Mouse (Mus musculus) kidney, embryonic 16.5 days (tissue): ENCODE results near the gene Fgfr2. TPM values are rescaled to one million over a fixed set of nuclear protein-coding genes. Genes with fewer than 3 reads are reported as not detected.

Experiments used
- ATAC-seq: fragments of 200-750 bp; cut with Nextera tagmentation; 2 replicates; pipeline ENCODE4 v1.8.0; 2017; ENCODE audit warnings: moderate TSS enrichment; ENCODE audit not compliant: low FRiP score, low TSS enrichment
- H3K27ac ChIP-seq: fragments of 300-500 bp; sonication (generic); 2 replicates; pipeline ENCODE4 v1.5.1; 2014; ENCODE audit warnings: low read length
- H3K27me3 ChIP-seq: fragments of 300-500 bp; sonication (generic); 2 replicates; pipeline ENCODE4 v1.6.1; 2014; ENCODE audit warnings: low read length, control low read depth, mixed read lengths; ENCODE audit not compliant: insufficient read depth
- H3K36me3 ChIP-seq: fragments of 300-500 bp; sonication (generic); 2 replicates; pipeline ENCODE4 v1.6.1; 2014; ENCODE audit warnings: low read length, control low read depth, mixed read lengths; ENCODE audit not compliant: insufficient read depth
- H3K4me1 ChIP-seq: fragments of 300-500 bp; sonication (generic); 2 replicates; pipeline ENCODE4 v1.6.1; 2014; ENCODE audit warnings: low read length, control low read depth, mixed read lengths; ENCODE audit not compliant: insufficient read depth
- H3K4me2 ChIP-seq: fragments of 300-500 bp; sonication (generic); replicated peaks from 2 replicates; pipeline ENCODE4 v1.6.1; 2014; ENCODE audit warnings: low read depth, low read length
- H3K4me3 ChIP-seq: fragments of 300-500 bp; sonication (generic); 2 replicates; pipeline ENCODE4 v1.5.1; 2014; ENCODE audit warnings: mild to moderate bottlenecking, low read length
- H3K9ac ChIP-seq: fragments of 300-500 bp; sonication (generic); replicated peaks from 2 replicates; pipeline ENCODE4 v1.6.1; 2014; ENCODE audit warnings: low read length
- H3K9me3 ChIP-seq: fragments of 300-500 bp; sonication (generic); 2 replicates; pipeline ENCODE4 v1.6.1; 2016; ENCODE audit warnings: low read length, control low read depth
- WGBS: fragments of 180-500 bp; shearing (Covaris S2); extraction: QIAGEN DNeasy Blood & Tissue Kit; methylation state at CpG from one replicate; pipeline ENCODE4 v1.1.7; 2014; 5-methylcytosine and 5-hydroxymethylcytosine counted together
- polyA plus RNA-seq: library from polyadenylated mRNA; unstranded; fragments of >200 nt; fragmentation: Nextera tagmentation; extraction: Ambion mirVana; gene quantifications from 2 replicates; pipeline ENCODE4 v1.2.1, GENCODE M21; 2015

The Fgfr2 gene
- polyA plus RNA-seq, 1 experiment from 2014 or later = 118 TPM

- Histone ChIP-seq H3K27me3 (no peaks in the 10 kb centered on the region), H3K4me2 (no peak overlapping the region), H3K36me3 (peaks cover 65% of the 10 kb centered on the region), H3K4me3 (no peak overlapping the region), H3K9ac (0 out of 2 replicates have a peak overlapping the region, but pooled peaks have one; percentile 22), H3K4me1 (peaks cover 19% of the 10 kb centered on the region), H3K27ac (peak overlapping the region; percentile 48), H3K9me3 (no peaks in the 10 kb centered on the region)
- 0 out of 2 replicates have a peak, but pooled peaks have one; percentile 46 for ATAC-seq
- 43% methylated on average over 7 of the region's 7 CpGs for WGBS
Measured at GRCm38 (mm10) chr7:130174525-130174924, 2948.6 kb downstream of the Fgfr2 start.

GRCm38 (mm10) chr7:130173914-130174313 is 2949.2 kb downstream of the Fgfr2 start:
- Histone ChIP-seq H3K27ac (peak overlapping the region; percentile 48), H3K36me3 (peaks cover 67% of the 10 kb centered on the region), H3K9ac (no peak overlapping the region), H3K27me3 (no peaks in the 10 kb centered on the region), H3K9me3 (no peaks in the 10 kb centered on the region), H3K4me2 (no peak overlapping the region), H3K4me3 (no peak overlapping the region), H3K4me1 (peaks cover 24% of the 10 kb centered on the region)
- WGBS = 78% methylated on average over 5 of the region's 5 CpGs
- ATAC-seq = no peak

- 50% methylated on average over 8 of the region's 8 CpGs for WGBS
- H3K36me3 ChIP-seq = peaks cover 50% of the 10 kb centered on the region
- ATAC-seq = no peak
- H3K4me3 ChIP-seq = no peak overlapping the region
- no peaks in the 10 kb centered on the region for H3K27me3 ChIP-seq
- 0 out of 2 replicates have a peak overlapping the region, but pooled peaks have one; percentile 29 for H3K27ac ChIP-seq
- H3K9ac ChIP-seq = no peak overlapping the region
- no peak overlapping the region for H3K4me2 ChIP-seq
- H3K9me3 ChIP-seq = no peaks in the 10 kb centered on the region
- H3K4me1 ChIP-seq = peaks cover 44% of the 10 kb centered on the region
Measured at GRCm38 (mm10) chr7:130170144-130170543, 2953.0 kb downstream of the Fgfr2 start.

GRCm38 (mm10) chr7:130168296-130168695 is 2954.9 kb downstream of the Fgfr2 start:
- peaks cover 50% of the 10 kb centered on the region for H3K36me3 ChIP-seq
- H3K27me3 ChIP-seq = no peaks in the 10 kb centered on the region
- no peak for ATAC-seq
- no peak overlapping the region for H3K4me2 ChIP-seq
- H3K27ac ChIP-seq = 0 out of 2 replicates have a peak overlapping the region, but pooled peaks have one; percentile 30
- no peaks in the 10 kb centered on the region for H3K9me3 ChIP-seq
- peaks cover 34% of the 10 kb centered on the region for H3K4me1 ChIP-seq
- H3K9ac ChIP-seq = no peak overlapping the region
- no peak overlapping the region for H3K4me3 ChIP-seq
- 63% methylated on average over 12 of the region's 12 CpGs for WGBS

GRCm38 (mm10) chr7:130167261-130167660 is 2955.9 kb downstream of the Fgfr2 start:
- H3K27ac ChIP-seq = peak overlapping the region; percentile 74

GRCm38 (mm10) chr7:130166190-130166589 is 2957.0 kb downstream of the Fgfr2 start:
- WGBS = 55% methylated on average over 4 of the region's 4 CpGs
- H3K9ac ChIP-seq = no peak overlapping the region
- ATAC-seq = no peak
- peak overlapping the region; percentile 60; the same call in 1 of the 2 replicates for H3K27ac ChIP-seq
- no peak overlapping the region for H3K4me3 ChIP-seq
- H3K27me3 ChIP-seq = no peaks in the 10 kb centered on the region
- peaks cover 42% of the 10 kb centered on the region for H3K36me3 ChIP-seq
- H3K4me1 ChIP-seq = peaks cover 40% of the 10 kb centered on the region
- no peak overlapping the region for H3K4me2 ChIP-seq
- H3K9me3 ChIP-seq = no peaks in the 10 kb centered on the region

More at GRCm38 (mm10) chr7:130167261-130167660, 2955.9 kb downstream of the Fgfr2 start:
- no peak for ATAC-seq
- H3K27me3 ChIP-seq = no peaks in the 10 kb centered on the region
- H3K36me3 ChIP-seq = peaks cover 49% of the 10 kb centered on the region
- no peak overlapping the region for H3K4me2 ChIP-seq
- no peaks in the 10 kb centered on the region for H3K9me3 ChIP-seq
- H3K4me1 ChIP-seq = peaks cover 34% of the 10 kb centered on the region
- 75% methylated on average over 5 of the region's 5 CpGs for WGBS
- H3K9ac ChIP-seq = no peak overlapping the region
- no peak overlapping the region for H3K4me3 ChIP-seq

GRCm38 (mm10) chr7:130165408-130165807 is 2957.7 kb downstream of the Fgfr2 start:
- Histone ChIP-seq H3K4me2 (no peak overlapping the region), H3K4me3 (no peak overlapping the region), H3K4me1 (peaks cover 40% of the 10 kb centered on the region), H3K9me3 (no peaks in the 10 kb centered on the region), H3K9ac (no peak overlapping the region), H3K36me3 (peaks cover 43% of the 10 kb centered on the region), H3K27me3 (no peaks in the 10 kb centered on the region), H3K27ac (peak overlapping the region; percentile 79)
- 83% methylated on average over 3 of the region's 3 CpGs for WGBS
- ATAC-seq = no peak

- Histone ChIP-seq H3K27me3 (no peaks in the 10 kb centered on the region), H3K4me1 (peaks cover 28% of the 10 kb centered on the region), H3K4me3 (no peak overlapping the region), H3K36me3 (peaks cover 27% of the 10 kb centered on the region), H3K4me2 (no peak overlapping the region), H3K9me3 (no peaks in the 10 kb centered on the region), H3K9ac (no peak overlapping the region), H3K27ac (no peak overlapping the region)
- 73% methylated on average over 6 of the region's 6 CpGs for WGBS
- no peak for ATAC-seq
Measured at GRCm38 (mm10) chr7:130162718-130163117, 2960.4 kb downstream of the Fgfr2 start.

- no peaks in the 10 kb centered on the region for H3K27me3 ChIP-seq
- no peak overlapping the region for H3K4me3 ChIP-seq
- H3K36me3 ChIP-seq = peaks cover 20% of the 10 kb centered on the region
- no peak overlapping the region for H3K9ac ChIP-seq
- H3K27ac ChIP-seq = no peak overlapping the region
- no peaks in the 10 kb centered on the region for H3K9me3 ChIP-seq
- ATAC-seq = peak; percentile 61
- peaks cover 18% of the 10 kb centered on the region for H3K4me1 ChIP-seq
- no peak overlapping the region for H3K4me2 ChIP-seq
- WGBS = 39% methylated on average over 5 of the region's 5 CpGs
Measured at GRCm38 (mm10) chr7:130161581-130161980, 2961.6 kb downstream of the Fgfr2 start.

- no peak overlapping the region for H3K4me2 ChIP-seq
- WGBS = 80% methylated on average over 3 of the region's 3 CpGs
- H3K4me1 ChIP-seq = peaks cover 6% of the 10 kb centered on the region; the same call in 1 of the 2 replicates
- H3K9me3 ChIP-seq = no peaks in the 10 kb centered on the region
- no peak overlapping the region for H3K4me3 ChIP-seq
- no peaks in the 10 kb centered on the region for H3K27me3 ChIP-seq
- peaks cover 16% of the 10 kb centered on the region for H3K36me3 ChIP-seq
- H3K27ac ChIP-seq = no peak overlapping the region
- no peak overlapping the region for H3K9ac ChIP-seq
- ATAC-seq = no peak
Measured at GRCm38 (mm10) chr7:130158845-130159244, 2964.3 kb downstream of the Fgfr2 start.
